Mouse (Mus musculus): ENCODE measurements around the gene Pip5k1b. TPM values are rescaled to one million over a fixed set of nuclear protein-coding genes. Genes with fewer than 3 reads are reported as not detected.
A peak's percentile ranks its signal among the peaks of the same experiment; 100 is the strongest.

Gene Pip5k1b
- total RNA-seq, 1 experiment from 2014 or later, result 6.9 TPM

DNA sequence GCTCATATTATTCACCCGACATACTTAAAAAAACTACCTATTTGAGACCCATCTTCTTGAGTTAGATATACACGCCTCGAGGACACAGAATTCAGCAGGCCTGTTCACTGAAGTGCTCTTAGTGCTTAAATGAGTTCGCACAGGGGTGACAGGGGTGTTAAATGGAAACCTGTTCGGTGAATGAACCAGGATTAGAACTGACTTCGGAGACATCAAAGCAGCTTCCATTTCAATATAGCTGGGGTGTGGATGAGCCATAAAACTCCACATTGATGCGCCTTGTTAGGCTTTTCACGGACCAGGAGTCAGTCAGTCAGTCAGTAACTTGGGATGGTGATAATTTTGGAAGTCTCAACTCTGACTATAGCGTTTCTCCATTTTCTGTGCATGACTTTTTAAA lies 34.5 kb downstream of the Pip5k1b start:
- no peak for ATAC-seq (replicated peaks; ENCODE audit: low read depth, poor library complexity, severe bottlenecking)

DNA sequence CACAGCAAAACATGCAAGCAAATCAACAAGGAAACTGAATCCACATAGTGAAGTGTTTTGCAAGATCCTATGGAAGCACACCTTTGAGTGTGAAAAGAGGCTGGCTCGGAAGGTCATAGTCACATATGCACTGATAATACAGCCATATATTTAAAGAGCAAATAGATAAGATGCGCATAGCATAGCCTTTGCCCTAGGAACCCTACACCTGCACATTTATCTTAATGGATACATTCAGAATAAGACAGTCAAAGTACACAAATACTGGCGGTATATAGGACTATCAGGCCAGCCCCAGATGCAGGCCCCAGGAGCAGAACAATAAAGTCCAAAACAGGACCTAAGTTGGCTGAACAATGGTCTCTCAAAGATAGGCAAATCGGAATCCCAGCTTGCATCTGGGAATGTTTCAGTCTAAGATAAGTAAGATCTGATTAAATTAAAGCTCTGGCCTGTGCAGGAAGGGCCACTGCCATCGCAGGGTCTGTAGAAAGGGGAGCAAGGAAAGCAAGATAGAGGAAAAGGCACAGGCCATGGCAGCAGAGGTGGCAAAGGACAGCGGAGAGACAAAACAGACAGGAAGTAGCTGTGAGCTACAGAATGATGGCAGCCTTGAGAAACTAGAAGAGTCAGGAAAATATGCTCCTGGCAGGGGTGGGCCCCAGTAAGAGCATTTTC lies 35.8 kb downstream of the Pip5k1b start:
- ATAC-seq (replicated peaks; ENCODE audit: low read depth, poor library complexity, severe bottlenecking), result no peak

- ATAC-seq (replicated peaks; ENCODE audit: low read depth, poor library complexity, severe bottlenecking), result no peak
Measured at GRCm38 (mm10) chr19:24518384-24518783, 37.3 kb downstream of the Pip5k1b start.

DNA sequence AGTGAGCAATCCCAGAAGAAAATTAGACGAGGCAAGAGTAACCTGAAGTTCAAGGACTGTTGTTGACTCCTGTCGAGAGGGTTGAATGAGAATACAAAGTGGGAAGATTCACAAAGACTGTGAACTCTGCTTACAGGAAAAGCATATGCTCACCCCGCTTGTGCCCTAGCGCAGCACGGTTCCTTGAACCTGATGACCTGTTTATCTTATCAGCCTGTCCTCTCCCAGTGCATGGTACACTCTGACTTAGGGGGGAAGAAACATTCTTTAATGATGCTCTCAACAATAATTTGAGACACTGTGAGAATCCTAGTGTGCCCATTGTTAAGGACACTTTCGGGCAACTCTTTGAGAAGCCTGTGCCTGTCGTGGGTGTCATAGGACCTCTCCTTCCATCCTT lies 38.6 kb downstream of the Pip5k1b start:
- no peak for ATAC-seq (replicated peaks; ENCODE audit: low read depth, poor library complexity, severe bottlenecking)

GRCm38 (mm10) chr19:24515941-24516340 lies 39.7 kb downstream of the Pip5k1b start:
- ATAC-seq (replicated peaks; ENCODE audit: low read depth, poor library complexity, severe bottlenecking), result no peak

GRCm38 (mm10) chr19:24514661-24515642 lies 40.7 kb downstream of the Pip5k1b start:
- ATAC-seq (replicated peaks; ENCODE audit: low read depth, poor library complexity, severe bottlenecking), result no peak

- peak; percentile 64; the same call in 1 of the 2 replicates for ATAC-seq (replicated peaks; ENCODE audit: low read depth, poor library complexity, severe bottlenecking)
Measured at GRCm38 (mm10) chr19:24513105-24513843, 42.4 kb downstream of the Pip5k1b start.

DNA sequence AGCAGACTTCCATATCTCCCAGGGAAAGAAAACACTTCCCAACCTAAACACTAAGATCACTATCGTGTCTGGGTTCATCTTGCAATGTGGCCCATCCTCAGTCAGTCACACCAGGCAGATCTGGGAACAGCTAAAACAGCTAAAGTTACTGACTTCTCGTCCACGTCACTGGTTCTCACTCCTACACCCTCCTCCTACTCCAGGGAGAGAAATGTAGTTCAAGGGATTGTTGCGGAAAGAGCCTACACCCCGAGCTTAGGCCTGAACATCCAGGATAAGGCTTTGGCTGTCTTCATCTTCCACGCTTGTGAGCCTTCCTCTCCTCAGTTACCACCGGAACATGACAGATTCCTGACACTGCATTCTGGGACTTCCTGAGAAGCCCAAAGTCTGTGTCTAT lies 43.7 kb downstream of the Pip5k1b start:
- ATAC-seq (replicated peaks; ENCODE audit: low read depth, poor library complexity, severe bottlenecking), result no peak

DNA sequence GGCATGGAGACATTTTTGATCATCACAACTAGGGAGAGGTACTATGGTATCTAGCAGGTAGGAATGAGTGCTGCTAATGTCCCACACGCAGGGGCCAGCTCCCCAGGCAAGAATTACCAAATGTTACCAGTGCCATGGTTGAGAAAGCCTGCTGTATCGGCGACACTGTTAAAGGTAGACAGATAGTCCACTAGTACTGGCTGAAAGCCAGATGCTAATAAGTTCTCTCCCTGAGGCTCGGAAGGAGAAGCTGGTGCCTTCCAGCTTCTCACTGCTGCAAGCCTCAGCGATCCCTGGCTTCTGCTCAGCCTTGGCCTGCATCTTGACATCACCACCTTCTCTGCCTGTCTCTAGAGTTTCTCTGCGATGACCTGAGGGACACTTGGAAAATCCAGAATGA lies 46.3 kb downstream of the Pip5k1b start:
- no peak for ATAC-seq (replicated peaks; ENCODE audit: low read depth, poor library complexity, severe bottlenecking)

GRCm38 (mm10) chr19:24508087-24508767 lies 47.4 kb downstream of the Pip5k1b start:
- no peak for ATAC-seq (replicated peaks; ENCODE audit: low read depth, poor library complexity, severe bottlenecking)

GRCm38 (mm10) chr19:24502736-24503421 lies 52.8 kb downstream of the Pip5k1b start:
- ATAC-seq (replicated peaks; ENCODE audit: low read depth, poor library complexity, severe bottlenecking), result no peak

- ATAC-seq (replicated peaks; ENCODE audit: low read depth, poor library complexity, severe bottlenecking), result no peak
Measured at GRCm38 (mm10) chr19:24501525-24501924, 54.1 kb downstream of the Pip5k1b start.

DNA sequence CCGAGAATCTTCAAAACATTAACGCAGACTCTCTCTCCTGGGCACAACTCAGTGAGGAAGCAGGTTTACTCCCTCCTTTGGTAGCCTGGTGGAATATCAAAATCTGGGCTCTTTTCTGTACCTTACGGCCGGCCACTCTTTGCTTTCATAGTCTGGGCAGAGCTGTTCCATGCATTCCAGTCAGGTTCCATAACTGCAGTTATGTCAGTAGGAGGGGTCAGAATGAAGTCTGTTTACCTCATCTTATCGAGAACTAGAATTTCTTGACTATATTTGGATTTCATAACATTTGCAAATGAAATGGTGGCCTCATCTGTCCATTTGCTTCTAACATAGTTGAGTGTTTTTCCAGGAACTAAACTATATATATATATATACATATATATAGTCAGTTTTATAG lies 55.2 kb downstream of the Pip5k1b start:
- ATAC-seq (replicated peaks; ENCODE audit: low read depth, poor library complexity, severe bottlenecking), result no peak

DNA sequence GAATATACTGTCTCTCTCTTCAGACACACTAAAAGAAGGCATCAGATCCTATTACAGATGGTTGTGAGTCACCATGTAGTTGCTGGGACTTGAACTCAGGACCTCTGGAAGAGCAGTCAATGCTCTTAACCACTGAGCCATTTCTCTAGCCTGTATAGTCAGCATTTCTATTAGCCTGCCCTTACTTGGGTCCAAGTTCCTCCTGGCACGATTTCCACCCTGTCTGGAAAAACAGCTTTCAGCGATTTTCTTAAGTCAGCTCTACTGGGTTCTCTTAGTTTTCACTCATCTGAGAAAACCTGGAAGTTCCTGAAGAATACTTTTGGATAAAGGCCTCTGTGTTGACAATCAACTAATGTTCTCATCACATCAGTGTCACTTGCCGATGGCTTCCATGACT lies 56.4 kb downstream of the Pip5k1b start:
- ATAC-seq (replicated peaks; ENCODE audit: low read depth, poor library complexity, severe bottlenecking), result no peak

GRCm38 (mm10) chr19:24493887-24494286 lies 61.8 kb downstream of the Pip5k1b start:
- ATAC-seq (replicated peaks; ENCODE audit: low read depth, poor library complexity, severe bottlenecking), result peak; percentile 65

GRCm38 (mm10) chr19:24491824-24492223 lies 63.8 kb downstream of the Pip5k1b start:
- ATAC-seq (replicated peaks; ENCODE audit: low read depth, poor library complexity, severe bottlenecking), result no peak

GRCm38 (mm10) chr19:24490275-24490674 lies 65.4 kb downstream of the Pip5k1b start:
- peak; percentile 54 for ATAC-seq (replicated peaks; ENCODE audit: low read depth, poor library complexity, severe bottlenecking)

DNA sequence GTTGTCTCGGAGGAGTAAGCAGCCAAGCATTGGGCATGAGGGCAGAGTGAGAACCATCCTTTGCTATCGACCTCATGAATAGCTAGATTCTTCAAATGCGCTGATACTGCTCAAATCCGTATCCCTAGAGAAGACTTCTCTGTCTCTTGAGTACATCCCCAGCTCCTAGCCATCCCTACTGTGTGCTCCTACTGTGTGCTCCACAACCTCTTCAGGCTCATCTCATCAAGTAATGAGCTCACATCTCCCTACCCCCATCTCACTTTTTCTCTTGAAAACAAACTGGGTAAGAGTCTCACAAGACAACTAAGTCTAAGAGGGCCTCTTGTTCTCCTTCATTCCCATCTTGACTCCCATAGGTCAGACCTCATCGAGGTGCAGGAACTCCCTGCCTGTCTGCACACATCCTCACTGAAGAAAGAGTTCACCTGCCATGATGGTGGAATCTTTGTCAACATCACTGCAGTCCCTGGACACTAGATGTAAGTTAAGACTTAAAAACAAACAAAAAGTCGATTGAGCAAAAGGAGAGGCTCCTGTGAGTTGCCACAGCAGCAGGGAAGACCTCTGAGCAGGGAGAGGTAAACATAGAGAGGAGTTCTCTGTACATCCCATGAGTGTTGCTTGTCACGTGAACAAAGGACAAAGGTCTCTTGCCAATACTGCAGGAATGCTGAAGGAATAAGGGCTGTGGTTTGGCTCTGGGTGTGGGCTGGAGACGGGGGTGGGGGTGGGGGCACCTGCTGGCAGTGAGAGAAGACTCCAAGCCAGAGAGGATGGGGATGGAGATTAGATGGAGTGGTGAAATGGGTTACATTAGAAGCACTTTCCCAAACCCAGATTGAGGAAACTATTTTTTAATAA lies 69.0 kb downstream of the Pip5k1b start:
- no peak for ATAC-seq (replicated peaks; ENCODE audit: low read depth, poor library complexity, severe bottlenecking)
